Mouse (Mus musculus) gastrocnemius, adult 18-20 months (tissue): ENCODE results near the gene Fads3. TPM values are rescaled to one million over a fixed set of nuclear protein-coding genes. Genes with fewer than 3 reads are reported as not detected.

Experiments
- DNase-seq: peaks from one replicate; pipeline ENCODE4 v3.0.0; 2021; ENCODE audit warnings: low spot score
- long read RNA-seq, 2 experiments: library from polyadenylated mRNA; stranded (forward); transcript quantifications; one replicate each; pipeline ENCODE4 v2.0.0; 2021
- total RNA-seq, 2 experiments: library from RNA; stranded (reverse); gene quantifications; 2 replicates each; pipeline ENCODE4 v1.2.3; 2021

Gene Fads3
- total RNA-seq: 1 to 10 TPM; 2.2 to 5.7 TPM
- long read RNA-seq, experiment 1, partial matches to known transcripts: 0 of 2 reads
- long read RNA-seq, experiment 1, other reads (novel, unspliced or antisense): 1 of 2 reads
- long read RNA-seq, experiment 2, partial matches to known transcripts: 0 of 1 reads
- long read RNA-seq, experiment 2, other reads (novel, unspliced or antisense): 0 of 1 reads

DNA sequence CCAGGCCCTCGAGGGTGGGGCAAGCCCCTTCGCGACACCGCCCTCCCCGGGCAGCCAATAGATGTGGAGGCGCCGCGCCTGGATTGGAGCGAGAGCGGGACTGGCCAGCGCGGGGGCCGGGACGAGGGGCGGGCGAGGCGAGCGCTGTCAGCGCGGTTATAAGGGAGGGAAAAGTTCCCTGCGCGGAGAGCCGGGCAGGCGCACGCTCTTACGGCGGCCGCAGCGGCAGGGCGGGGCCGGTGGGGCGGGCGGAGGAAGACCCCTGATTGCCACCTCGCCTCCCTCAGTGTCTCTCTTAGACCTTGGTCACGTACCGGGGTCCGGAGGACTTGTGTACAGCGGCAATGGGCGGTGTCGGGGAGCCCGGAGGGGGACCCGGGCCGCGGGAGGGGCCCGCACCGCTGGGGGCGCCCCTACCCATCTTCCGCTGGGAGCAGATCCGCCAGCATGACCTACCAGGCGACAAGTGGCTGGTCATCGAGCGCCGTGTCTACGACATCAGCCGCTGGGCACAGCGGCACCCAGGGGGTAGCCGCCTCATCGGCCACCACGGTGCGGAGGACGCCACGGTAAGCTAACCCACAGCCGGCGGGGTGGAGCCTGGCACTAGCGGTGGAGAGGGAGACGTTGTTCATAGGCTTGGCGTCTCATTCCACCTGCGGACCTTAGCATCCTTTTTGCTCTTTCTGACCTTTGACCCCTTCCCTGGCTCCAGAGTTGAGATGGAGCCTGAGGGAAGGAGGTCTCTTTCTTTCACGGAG, at the start of gene Fads3:
Gene Fads3 (plus strand): TSS at position 182 of the 761 bp plus-strand sequence.
- peak; percentile 76 for DNase-seq

DNA sequence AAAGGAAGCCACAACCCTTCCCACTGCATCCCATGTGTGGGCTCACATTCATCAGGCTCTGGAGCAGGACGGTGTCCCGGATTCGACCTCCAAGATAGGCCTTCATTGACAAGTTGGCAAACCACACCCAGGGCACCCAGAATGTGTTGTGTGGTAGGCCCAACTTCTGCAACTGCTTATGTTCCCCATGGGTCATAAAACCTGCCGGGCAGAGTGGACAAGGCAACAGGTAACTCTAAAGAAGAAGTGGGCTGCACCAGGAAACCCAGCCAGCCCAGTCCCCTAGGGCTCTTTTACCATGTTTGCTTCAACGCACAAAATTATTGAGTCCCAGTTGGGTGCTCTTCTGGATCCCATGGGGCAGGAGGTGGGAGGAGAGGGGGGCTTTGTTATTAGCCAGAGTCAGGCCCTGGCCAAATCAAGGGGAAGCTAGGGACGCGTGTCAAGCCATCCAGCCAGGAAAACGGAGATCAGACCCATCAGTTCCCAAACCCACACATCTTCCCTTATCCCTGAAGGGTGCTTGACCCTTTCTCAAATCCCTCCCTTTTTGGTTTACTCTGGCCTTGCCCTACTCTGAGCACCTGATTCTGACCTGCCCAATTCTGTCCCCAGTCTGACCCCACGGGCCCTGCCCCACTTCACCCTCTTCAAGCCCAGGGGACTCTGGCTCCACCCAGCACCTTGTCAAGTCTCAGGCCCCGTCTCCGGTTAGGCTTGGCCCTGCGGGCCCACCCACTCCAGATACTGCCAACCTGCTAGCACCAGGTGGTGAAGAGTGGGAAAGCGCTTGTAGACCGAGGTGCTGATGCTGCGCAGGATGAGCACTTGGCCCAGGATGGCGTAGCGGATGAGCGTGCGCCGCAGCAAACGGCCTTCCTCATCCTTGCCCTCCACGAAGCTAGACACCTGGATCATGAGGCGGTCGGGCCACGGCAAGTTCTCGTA, 49.1 kb upstream of the Fads3 start:
- DNase-seq: no peak

DNA sequence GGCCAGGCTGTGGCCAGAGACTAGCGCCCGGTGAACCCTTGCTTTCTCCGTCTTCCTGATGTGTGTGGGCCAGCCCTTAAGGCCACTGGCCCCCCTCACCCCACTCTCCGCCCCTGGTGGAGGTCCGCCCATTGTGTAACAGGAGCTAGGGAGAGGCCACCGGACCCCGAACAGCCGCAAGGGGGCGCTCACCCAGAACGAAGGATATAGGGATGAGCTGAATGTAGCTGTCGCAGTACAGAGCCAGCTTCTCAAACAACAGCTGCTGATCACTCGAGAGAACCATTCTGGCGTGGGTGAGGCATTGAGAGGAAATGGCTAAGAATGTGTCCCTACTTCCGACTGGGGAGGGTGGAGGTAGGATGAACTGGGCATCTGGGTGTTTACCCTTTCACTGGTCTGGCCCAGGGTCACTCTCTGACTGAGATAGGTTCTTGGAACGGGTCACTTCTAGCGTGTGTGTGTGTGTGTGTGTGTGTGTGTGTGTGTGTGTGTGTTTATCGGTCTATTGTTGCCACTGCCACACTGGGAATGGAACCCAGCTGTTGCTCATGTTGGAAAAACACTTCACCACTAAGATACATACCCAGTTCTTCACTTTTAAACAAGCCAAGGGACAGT, 48.2 kb upstream of the Fads3 start:
- DNase-seq: peak; percentile 91

DNA sequence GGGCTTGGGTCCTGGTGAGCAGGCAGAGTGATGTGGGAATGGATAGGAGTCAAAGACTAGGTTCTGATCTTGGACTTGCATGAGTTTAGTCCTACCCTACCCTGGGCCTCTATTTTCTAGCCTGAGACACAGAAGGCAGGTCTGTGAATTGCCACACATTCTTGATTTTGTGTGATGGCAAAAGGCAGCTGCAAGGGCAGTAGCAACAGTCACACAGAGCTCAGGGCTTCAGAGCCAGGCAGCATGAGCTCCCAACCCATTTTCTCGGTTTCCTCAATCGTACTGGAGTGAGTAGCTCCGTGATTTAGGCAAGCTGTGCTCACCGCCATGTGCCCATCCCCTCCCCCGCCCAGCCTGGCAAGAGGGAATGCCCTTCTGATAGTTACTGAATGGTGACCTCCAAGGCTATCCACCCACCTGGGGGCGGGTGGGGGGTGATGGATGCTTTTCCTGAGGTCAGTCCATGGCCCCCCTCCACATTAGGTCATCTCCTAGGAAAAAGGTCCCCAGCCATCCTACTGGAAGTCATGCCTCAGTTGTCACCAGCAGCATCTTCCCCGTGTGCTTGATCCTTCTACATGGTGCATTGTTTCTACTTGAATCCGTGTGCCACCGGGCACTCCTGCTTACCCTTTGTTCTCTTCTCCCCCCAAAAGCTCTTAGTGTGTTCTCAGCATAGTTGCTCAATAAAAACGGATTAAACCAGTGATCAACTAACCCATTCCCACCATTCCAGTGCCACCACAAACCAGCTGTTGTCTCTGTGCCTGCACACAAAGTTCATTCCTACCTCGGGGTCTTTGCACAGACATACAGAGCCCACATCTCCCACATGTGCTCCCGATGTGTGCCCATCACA, 43.9 kb upstream of the Fads3 start:
- DNase-seq: no peak

- no peak for DNase-seq
These were observed 43.3 kb upstream of the Fads3 start for GRCm38 (mm10) chr19:9998063-9998416.

- no peak for DNase-seq
These were observed 42.5 kb upstream of the Fads3 start for GRCm38 (mm10) chr19:9998736-9999486.

- no peak for DNase-seq
These were observed 41.0 kb upstream of the Fads3 start for GRCm38 (mm10) chr19:10000330-10000729.

GRCm38 (mm10) chr19:10001206-10001969, 40.0 kb upstream of the Fads3 start, which contains the start of the genes Best1 and Rab3il1:
Gene Best1 (minus strand): TSS chr19:10001633.
Gene Rab3il1 (plus strand): TSS chr19:10001669.
- no peak for DNase-seq

DNA sequence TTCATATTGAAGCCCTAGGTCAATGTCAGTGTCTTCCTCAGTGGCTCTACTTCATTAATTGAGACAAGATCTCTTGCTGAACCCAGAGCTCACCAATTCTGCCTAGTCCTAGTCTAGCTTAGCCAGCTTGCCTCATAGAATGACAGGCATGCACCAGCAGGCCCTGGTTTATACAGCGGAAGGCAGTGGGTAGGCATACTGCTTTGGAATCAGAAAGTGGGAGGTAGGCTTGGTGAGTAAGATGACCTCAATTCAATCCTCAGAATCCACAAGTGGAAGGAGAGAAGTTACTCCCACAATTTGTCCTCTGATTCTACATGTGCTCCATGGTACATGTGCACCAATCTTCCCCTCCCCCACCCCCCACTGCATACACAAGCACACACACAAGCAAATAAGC, 37.7 kb upstream of the Fads3 start:
- no peak for DNase-seq

DNA sequence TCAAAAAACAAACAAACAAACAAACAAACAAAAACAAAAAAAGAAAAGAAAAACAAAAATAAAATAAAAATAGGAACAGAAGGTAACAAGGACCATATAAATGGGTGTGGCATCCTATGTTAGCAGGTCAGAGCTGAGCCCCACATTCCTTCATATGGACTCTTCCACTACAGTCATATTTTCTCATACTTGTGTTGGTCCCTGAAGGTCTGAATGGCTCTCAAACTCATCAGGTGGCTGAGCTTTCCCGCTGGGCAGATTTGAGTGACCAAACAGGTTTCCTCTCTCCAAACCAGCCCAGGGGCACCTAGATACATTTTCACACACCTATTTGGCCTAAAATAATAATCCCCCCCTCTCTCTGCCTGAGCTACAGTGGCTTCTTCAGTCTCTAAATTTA, 30.0 kb upstream of the Fads3 start:
- no peak for DNase-seq

DNA sequence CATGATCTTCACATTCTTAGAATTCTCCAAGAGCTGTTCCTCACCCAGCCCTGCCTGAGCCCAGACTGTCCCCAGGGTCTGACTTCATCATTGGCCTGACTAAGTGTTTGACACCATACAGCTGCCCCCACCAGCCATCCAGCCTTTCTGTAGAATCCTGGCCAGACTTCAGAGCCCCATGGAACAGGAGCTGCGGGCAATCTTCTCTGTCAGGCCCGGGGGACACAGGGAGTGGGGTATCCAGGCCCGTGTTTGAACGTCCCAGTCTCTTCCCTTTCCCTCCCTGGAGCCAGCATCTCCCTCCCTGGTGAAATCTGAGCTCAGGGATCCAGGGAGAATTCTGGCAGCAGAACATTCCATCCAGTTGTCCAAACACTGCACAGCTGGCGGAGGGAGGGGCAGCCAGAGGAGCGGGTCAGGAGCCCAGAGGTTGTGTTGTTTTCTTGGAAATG, 28.5 kb upstream of the Fads3 start:
- peak; percentile 81 for DNase-seq

- DNase-seq: peak; percentile 47
These were observed 28.0 kb upstream of the Fads3 start for GRCm38 (mm10) chr19:10013348-10013747.

DNA sequence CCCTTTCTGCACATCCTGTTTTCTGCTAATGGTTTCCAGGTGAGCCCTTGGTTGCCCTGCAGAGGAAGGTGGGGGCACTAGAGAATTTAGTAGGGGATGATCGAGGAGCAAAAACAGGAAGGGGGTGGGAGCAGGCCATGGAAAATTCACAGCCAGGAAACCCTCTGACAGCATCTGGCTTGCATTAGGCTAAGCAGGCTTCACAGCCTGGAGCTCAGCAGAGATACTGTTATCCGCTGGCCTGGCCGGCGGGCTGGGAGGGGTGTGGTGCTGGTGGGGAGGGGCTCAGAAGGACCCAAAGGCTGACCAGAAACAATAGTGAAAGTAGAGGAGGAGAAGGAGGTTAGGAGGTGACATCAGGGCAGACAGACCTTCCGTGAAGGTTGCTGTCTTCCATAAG, 27.5 kb upstream of the Fads3 start:
- peak; percentile 59 for DNase-seq

- DNase-seq: no peak
These were observed 26.5 kb upstream of the Fads3 start for GRCm38 (mm10) chr19:10014824-10015223.

DNA sequence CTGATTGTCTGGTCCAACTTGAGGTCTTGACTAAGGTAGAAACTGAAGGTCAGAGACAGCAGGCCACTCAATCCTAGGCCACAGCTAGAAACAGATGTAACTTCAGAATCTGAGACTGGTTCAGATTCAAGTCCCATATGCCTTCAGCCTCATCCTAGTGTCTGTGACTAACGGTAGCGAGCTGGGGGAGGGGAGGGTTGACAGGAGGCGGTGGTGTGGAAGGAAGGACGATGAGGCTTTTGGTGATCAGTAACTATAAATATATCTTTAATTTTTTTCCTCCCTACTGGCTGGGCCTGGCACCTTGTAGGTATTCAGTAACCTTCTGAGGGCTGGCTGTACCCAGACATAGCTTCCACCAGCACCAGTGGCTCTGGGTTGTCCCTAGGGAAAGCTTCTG, 25.9 kb upstream of the Fads3 start:
- no peak for DNase-seq

GRCm38 (mm10) chr19:10016151-10016550, 25.2 kb upstream of the Fads3 start:
- DNase-seq: no peak

DNA sequence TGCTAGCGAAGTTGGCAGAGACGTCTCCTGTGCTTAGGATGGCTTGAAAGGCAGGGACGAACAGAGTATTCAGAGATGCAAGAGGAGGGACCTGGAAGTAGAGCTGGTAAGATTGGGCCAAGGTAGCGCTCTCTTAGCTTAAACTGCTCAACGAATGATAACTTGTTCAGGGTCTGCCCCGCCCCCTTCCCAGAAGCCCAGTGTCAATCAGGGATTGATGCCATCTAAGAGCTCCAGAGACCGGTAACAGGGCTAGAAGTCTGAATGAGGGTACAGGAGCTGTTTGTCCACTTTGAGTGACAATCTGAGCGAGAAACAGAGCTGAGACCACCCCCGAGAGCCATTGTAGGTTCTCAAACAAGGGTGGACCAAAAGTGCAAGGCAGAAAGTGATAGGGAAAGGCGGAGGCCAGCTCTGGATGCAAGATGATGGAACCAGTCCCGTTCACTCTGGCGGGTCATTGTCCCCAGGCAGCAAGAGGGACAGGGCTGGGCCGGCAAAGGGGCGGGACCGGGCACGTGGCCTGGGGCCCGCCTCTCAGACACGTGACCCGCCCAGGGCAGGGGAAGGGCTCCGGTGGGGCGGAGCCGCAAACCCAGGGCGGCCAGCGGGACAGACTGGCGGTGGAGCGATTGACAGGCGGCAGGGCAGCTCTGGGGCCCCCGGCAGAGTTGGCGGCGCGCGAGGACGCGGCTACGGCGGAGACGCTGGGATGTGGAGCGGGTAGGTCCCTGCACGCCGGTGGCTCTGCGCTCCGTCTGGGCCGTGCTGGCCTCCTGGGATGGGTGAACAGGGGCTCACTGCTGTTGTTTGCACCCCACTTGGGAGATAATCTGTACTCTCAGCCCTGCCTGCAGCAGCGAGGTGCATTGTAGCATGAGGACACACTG, 23.5 kb upstream of the Fads3 start:
- peak; percentile 93 for DNase-seq

DNA sequence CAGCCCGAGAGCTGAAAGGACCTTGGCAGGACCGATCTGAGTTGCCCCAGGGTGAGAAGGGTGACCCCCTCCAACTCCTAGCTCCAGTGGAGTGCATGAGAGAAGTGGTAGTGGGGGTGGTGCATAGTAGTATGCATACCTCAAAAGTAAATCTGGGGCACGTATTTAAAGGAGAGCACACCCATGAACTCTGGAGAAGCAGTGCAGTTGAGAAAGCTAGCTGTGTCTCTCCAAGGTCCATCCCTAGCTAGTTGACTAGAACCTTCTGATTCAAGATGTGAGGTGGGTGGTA, 22.9 kb upstream of the Fads3 start:
- DNase-seq: no peak
